Mouse (Mus musculus) gastrocnemius, postnatal 14 days (tissue): ENCODE results near the gene Ric3. TPM values are rescaled to one million over a fixed set of nuclear protein-coding genes. Genes with fewer than 3 reads are reported as not detected.
A peak's percentile ranks its signal among the peaks of the same experiment; 100 is the strongest.

Experiments
- DNase-seq: peaks from one replicate; pipeline ENCODE4 v3.0.0; 2021; ENCODE audit warnings: mixed read lengths
- intact Hi-C: fragments of 180-260 bp; cut with DNase I; formaldehyde crosslinking; loops from one replicate; pipeline ENCODE4 v1.15.1; 2025; ENCODE audit warnings: low total_unique reads
- total RNA-seq, 2 experiments: library from RNA; stranded (reverse); gene quantifications; 2 replicates each; pipeline ENCODE4 v1.2.3; 2021

The Ric3 gene
- total RNA-seq, 2 experiments from 2014 or later = 1.5 to 1.7 TPM

DNA sequence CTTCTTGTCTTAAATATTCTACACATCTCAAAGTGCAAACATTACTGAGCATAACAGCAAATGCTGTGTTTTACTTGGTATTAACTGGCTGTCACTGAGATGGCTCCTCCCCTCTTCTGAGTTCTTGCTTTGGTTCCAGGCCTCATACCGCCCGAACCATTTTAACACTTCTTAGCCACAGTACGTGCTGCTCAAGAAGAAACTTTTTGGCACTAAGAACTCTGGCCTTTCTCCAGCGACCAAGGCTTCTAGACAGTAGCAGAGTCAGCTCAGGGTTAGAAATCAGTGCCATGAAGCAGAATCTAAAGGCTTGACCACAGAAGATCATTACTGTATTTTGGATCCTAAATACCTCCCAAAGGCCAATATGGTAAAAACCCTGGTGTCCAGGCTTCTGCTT is 13.5 kb downstream of the Ric3 start:
- intact Hi-C loops = no loop called here
- no peak for DNase-seq

DNA sequence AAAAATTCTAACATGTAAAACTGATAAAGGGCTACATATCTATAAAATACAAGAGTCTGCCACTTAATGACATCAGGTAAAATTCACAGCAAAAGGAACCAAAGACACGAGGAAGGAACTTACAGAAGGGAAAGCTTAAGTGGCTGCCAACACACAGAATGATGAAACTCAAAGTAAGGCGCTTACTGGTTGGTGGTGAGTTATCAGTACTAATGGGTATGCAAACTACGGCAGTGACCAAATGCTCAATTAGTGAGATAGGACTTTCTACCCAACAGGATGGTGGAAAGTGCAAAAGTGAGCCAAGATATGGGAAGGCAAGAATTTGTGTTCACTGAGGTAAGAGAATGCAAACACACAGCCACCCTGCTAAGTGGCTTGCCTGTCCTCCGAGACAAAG is 23.6 kb downstream of the Ric3 start:
- intact Hi-C loops = no loop called here
- DNase-seq = no peak

DNA sequence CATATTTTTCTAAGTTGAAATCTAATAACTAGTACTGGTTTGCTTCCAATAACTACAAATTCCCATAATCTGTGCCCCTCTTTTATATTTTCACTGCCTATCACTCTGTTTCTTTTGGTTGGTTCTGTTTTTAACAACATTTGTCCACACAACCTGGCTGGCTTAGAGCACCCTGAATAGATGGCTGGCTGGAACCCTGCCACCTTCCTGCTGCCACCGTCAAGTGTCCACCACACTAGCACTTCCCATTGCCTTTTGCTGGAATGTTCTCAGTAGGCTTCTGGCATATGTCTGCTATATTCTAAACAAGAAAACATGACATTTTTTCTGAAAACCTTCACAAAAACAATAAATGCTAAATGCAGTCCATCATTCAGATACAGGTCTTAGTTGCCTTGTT is 32.3 kb downstream of the Ric3 start:
- DNase-seq = no peak
- intact Hi-C loops = no loop called here

DNA sequence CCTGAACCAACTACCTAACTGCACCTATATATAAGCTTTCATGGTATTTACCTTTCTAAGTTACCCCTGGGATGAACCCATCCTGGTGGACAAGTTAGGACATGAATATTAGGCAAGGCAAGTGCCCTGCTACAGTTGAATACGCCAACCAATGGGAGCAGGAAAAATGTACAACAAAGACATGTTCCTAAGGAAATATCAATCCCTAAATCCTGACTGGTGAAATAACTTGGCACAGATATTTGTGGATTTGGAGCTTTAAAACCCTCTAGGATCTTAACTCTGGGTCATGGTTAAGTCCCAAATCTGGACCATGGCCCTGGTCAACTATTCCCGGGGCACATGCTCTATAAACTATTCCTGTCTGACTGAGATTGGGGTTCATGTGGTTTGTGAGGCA is 37.3 kb downstream of the Ric3 start:
- no peak for DNase-seq
- intact Hi-C loops = no loop called here

DNA sequence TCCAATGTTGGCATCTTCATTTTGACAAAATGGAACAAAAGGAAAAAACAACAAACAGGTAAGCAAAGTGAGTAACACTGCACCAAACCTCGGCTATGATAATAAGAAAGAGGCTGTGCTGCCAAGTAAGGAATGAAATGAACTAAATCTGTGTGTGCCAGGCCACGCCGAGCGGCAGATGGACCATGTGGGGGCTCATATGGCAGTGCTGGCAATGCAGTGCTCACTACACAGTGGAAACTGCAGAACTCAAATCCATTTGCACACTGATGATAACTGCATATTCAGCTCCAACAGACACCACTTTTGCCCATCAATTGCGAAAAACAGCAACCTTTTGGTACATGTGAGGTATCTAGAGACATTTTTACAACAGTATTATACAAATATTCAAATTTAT is 43.7 kb downstream of the Ric3 start:
- intact Hi-C loops = no loop called here
- DNase-seq = no peak

DNA sequence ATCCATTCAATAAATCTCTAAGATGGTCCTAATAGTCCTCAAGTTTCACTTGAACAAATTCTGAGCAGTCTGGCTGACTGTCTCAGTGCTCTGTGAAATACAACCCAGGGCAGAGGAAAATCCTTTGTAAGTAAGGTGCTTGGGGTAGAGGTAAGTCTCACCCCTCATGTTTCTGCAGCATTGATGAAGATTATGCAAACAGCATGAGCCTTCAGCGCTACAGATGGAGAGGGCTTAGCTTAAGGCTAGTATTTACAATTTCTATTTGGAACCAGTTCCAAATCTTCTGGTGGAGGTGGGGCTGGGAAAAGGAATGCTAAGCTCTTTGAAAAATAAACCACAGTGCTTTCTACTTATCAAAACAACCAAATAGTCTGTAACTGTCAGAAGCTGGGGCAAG is 44.1 kb downstream of the Ric3 start:
- intact Hi-C loops = no loop called here

DNA sequence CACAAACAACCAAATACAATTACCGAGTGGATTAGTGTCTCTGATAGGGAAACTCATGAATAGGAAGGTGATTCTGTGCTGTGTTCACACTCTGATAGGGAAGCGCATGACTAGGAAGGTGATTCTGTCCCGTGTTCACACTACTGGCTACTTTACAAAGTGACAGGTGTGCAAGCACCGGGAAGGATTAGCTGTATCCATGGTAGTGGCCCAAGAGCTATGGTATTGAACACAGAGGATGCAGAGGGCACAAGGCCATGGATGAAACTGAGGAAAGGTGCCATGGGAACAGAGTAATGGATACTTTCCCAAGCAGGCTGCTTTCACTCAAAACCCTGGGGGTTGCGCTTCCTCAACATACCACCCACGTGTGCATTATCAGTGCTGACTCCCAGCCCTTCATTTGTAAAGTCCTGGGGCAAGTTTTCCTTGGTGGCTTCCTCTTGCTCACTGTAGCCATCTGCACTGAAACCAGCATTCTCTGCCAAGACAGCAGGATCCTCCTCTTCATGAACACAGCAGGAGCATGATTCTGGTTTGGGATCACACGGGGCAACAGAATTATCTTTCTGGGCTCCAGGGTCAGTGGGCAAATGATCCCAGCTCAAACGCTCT is 44.9 kb downstream of the Ric3 start:
- intact Hi-C loops = no loop called here
- DNase-seq = no peak

More for the DNA sequence above, 44.1 kb downstream of the Ric3 start:
- no peak for DNase-seq

DNA sequence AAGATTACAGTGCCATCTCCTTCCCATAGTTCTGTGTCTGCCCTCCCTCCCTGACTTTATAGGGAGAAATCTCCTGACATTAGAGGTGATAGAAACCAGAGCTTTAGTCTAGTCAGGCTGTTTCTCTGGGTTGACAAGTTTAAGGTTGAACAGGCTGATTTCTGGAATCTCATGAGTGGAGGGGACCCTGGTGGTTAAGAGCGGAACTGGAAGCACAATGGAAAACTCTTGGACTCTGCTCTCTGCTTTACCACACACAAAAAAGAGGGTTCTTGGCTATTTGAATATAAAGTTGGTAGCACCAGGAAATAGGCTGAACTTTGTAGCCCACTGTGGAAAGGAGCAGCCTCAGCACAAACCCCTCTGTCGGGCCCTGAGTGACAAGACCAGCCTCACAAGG is 51.1 kb downstream of the Ric3 start:
- intact Hi-C loops = no loop called here

DNA sequence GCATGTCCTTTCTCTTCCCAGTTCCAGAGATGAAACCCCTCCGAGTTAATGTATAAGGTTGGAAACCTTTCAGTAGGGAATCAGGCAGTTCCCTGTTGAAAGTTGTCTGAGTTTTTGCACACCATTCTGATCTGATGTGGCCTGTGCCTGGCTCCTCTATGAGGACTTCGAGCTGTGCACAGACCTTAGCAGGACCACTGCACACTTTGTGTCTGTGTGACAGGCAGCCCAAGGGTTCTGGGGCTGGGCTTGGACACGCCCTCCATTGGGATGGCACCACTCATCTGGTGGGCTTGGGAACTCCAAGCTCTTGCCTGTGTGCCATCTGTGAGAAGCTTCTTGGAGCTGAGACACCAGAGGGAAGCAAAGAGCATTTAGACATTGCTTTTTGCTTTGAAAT is 51.8 kb downstream of the Ric3 start:
- no peak for DNase-seq
- intact Hi-C loops = no loop called here

More for the DNA sequence above, 51.1 kb downstream of the Ric3 start:
- no peak for DNase-seq

DNA sequence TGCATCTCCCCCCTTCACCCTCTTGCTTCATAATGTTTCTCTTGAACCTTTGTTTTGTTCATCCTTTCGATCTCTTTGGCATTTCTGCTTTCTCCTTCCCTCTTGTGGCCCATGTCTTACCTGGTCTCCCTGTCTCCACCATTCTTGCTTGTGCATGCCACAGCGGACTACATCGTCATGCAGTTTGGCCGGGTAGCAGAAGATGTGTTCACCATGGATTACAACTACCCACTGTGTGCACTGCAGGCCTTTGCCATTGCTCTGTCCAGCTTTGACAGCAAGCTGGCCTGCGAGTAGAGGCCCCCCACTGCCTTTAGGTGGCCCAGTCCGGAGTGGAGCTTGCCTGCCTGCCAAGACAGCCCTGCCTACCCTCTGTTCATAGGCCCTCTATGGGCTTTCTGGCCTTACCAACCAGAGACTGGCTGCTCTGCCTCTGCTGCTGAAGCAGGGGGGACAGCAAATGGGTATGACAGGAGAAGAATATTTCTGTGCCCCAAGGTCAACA is 53.1 kb downstream of the Ric3 start:
- no peak for DNase-seq
- intact Hi-C loops = loop anchor here (2.0 to 5.0 kb wide), 2 partner anchors 63 to 213 kb away; no protein-coding TSS in a partner anchor

DNA sequence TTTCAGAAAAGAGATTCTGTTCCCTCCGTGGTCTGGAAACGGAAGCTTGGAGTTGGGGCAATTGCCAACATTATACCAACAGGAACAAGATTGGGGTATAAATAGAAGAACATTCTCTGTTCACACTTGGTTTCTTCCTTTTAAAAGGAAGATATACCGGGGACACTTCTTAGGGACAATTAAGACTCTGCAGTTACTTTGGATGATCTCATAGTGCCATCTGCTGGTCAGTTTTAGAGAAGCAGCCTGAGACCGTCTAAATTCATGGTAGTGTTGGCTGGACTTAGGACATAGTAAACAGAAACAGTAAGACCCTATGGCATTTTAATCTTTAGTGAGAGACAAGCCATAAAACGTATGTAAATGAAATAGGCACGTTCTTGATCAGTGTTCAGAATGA is 54.9 kb downstream of the Ric3 start:
- no peak for DNase-seq
- intact Hi-C loops = loop anchor here (2.0 to 5.0 kb wide), 2 partner anchors 61 to 211 kb away; no protein-coding TSS in a partner anchor

DNA sequence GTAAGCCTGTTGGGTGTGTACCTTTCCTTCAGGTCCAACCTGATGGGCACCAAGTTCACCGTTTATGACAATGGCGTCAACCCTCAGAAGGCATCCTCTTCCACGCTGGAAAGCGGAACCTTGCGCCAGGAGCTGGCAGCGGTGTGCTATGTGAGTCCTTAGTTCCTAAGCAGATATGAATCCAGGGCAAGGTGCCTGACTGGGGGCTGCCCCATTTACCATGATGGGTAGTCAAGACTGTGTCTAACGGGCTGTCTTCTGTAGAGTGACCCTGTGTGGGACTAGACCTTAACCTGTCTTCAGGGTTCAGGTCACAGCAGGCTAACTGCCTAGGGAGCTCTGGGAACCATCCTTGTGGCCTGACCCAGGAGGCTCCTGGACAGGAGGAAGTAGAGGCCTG is 55.4 kb downstream of the Ric3 start:
- no peak for DNase-seq
- intact Hi-C loops = loop anchor here (2.0 to 5.0 kb wide), 2 partner anchors 61 to 210 kb away; no protein-coding TSS in a partner anchor

DNA sequence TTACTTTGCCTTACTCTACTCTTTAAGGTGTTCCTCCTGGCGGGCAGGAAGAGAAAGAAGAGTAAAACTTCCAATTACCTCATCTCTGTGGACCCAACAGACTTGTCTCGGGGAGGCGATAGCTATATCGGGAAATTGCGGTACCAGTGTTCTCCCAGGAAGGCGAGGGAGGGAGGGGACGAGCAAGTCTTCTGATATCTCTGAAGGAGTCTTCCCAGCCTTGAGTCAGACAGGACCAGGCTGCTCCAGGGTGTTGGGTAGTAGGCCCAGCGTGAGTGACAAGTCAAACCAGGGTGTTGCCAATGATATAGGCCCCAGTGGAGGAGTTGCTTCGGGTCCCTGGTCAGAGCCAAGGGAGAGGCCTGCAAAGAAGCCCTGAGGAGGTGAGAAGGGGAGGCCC is 56.2 kb downstream of the Ric3 start:
- no peak for DNase-seq
- intact Hi-C loops = loop anchor here (5.0 kb wide), 1 partner anchor 210 kb away; no protein-coding TSS in a partner anchor

DNA sequence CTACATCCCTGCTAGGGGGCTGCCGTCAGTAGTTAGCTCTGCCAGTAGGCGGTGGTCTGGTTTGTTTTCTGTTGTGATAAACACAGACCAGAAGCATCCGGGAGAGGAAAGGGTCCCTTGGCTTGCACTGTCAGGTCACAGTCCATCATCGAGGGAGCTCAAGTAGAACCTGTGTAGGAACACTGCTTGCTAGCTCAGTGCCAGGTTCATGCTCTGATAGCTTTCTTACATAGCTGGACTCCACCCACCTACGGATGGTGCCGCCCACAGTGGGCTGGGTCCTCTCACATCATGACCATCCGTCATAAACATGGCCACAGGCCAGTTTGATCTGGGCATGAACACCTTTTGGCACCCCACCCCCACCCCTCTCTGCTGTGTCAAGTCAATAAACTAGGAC is 57.4 kb downstream of the Ric3 start:
- no peak for DNase-seq
- intact Hi-C loops = loop anchor here (5.0 kb wide), 1 partner anchor 208 kb away; no protein-coding TSS in a partner anchor

DNA sequence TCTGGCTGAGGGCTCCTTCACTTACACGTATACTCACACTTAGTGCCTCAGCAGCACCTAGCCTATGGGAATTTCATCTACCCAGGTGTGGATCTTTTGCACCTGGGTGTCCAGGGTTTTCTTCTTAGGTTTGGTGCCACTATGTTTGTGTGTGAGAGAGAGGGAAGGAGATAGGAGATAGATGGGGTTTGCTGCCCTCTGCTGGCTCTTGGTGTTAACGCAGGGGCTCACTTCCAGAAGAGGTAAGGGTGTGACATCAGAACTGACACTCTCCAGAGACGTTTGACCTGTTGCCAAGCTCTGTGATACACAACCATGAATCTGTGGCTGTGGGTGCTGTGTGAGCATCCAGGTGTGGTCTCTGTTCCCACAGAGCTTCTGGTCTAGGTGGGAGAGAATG is 61.7 kb downstream of the Ric3 start:
- intact Hi-C loops = no loop called here
- peak; percentile 41 for DNase-seq

DNA sequence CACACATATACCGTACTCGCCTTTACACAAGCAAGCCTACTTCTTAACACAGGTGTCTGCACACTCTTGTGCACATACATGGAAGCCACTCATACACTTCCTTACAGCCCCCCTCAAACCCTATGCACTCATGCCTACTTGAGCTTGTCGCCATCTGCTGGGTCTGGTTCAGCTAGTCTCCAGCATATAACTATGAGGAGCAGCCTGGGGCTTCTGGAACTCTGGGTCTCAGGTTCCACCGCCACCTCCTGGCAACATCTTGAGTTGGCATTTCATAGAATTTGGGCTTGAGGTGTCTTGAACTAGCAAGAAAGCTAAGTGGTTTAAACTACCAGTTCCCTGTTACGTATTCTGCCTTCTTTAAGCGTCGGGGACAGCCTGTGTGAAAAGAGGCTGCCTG is 63.9 kb downstream of the Ric3 start:
- no peak for DNase-seq
- intact Hi-C loops = no loop called here

DNA sequence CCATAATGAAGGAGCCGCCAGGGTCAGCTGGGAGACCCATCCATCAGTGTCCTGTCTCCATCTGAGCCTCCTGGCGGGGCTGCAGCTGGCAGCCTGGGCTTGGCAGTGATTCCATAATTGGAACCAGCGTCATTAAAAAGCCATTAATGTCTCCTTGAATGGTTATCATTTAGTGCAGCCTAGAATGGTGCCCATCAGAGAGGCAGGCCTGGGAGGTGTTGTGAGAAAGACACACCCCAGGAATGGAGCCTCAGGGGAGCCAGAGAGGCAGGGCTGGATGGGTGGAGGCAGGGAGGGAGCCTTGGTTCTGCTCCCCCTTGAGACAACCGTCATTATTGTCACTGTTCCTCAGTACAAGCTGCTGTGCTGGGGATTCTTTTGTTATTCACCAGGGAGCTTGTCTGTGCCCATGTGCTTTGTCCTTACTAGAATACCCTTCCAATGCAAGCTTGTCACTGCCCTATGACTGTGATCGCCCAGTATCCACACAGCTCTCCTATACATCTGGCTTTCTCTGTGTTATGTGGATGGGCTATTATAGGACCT is 66.7 kb downstream of the Ric3 start:
- no peak for DNase-seq
- intact Hi-C loops = no loop called here

DNA sequence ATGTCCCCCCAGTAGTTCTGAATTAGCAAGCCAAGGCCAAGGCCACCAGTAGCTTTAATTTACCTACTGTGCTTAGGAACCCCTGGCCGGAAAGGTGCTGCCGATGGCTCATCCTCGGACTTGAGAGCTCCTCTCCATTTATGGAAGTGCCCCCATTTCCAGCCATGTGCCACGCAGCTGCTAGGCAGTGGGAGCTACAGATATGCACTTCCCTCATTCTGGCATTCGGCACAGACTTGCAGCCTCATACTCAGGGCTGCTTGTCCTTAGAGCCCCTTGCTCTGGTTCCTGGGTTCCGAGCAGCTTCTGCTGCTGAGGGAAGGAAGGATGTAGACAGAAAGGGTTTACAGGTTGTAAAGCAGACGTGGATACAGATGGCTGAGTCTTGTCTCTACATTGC is 68.3 kb downstream of the Ric3 start:
- intact Hi-C loops = no loop called here
- DNase-seq = no peak

DNA sequence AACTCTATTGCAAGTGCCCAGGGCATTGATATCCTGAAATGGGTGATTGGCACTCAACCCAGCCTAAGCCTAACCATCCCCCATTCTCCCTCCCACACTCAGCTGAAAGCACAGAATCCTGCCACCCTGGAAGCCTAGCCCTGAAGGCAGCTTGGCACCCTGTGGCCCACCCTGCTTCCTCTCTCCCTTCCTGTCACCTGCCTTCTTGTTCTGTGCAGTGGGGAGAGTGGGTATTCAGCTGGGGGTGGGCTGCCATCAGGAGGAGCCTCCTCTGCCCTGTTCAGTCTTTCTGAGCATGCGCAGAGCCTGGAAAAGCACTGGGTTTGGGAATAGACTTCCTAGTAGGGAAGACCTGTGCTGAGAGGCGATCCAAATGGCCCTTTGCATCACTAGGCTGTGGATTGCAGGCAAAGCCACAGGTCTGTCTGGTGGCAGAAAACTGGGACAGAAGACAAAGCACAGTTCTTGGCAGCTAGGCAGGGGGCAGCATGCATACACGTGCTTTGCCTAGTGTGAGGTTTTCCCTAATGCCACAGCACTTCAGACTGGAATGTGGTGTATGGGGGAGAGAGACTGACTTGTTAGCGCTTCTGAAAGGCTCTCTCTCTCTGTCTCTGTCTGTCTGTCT is 70.0 kb downstream of the Ric3 start:
- intact Hi-C loops = no loop called here

DNA sequence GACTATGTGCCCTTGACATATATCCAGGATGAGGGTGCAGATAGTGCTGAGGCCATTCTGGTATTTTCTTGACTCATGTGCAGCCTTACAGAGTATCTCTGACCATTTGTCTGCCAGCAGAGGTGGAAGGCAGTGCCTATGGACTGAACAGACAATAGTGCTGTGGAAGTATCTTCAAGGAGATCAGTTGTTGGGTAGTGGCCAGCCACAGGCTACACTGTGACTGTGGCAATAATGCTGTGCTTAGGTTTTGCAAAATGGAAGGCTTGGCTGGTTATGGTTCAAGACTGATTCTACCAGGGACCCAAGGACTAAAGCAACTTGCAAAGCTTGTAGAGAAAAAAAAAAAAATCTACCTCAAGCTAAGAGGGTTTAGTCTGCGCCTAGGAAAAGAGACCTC is 70.6 kb downstream of the Ric3 start:
- intact Hi-C loops = no loop called here
- DNase-seq = no peak

More for the DNA sequence above, 70.0 kb downstream of the Ric3 start:
- DNase-seq = no peak
